Mouse (Mus musculus) midbrain, embryonic 14.5 days (tissue): Measurements from ENCODE around the gene Mtus2. TPM values are rescaled to one million over a fixed set of nuclear protein-coding genes. Genes with fewer than 3 reads are reported as not detected.

Experiments used
- ATAC-seq: fragments of 200-750 bp; cut with Nextera tagmentation; 2 replicates; pipeline ENCODE4 v1.8.0; 2017; ENCODE audit warnings: moderate number of reproducible peaks, moderate library complexity; ENCODE audit not compliant: low FRiP score, low TSS enrichment
- DNase-seq: peaks from one replicate; pipeline ENCODE4 v3.0.0-alpha.2; 2015
- H3K27ac ChIP-seq: fragments of 300-500 bp; sonication (generic); replicated peaks from 2 replicates; pipeline ENCODE4 v1.5.1; 2014; ENCODE audit warnings: mild to moderate bottlenecking, low read depth, low read length, moderate library complexity
- H3K27me3 ChIP-seq: fragments of 300-500 bp; sonication (generic); 2 replicates; pipeline ENCODE4 v1.6.1; 2014; ENCODE audit warnings: low read length, control low read depth, mixed read lengths; ENCODE audit not compliant: control insufficient read depth, insufficient read depth
- H3K36me3 ChIP-seq: fragments of 300-500 bp; sonication (generic); 2 replicates; pipeline ENCODE4 v1.6.1; 2014; ENCODE audit warnings: low read length, control low read depth; ENCODE audit not compliant: control insufficient read depth, insufficient read depth
- H3K4me1 ChIP-seq: fragments of 300-500 bp; sonication (generic); 2 replicates; pipeline ENCODE4 v1.6.1; 2014; ENCODE audit warnings: mild to moderate bottlenecking, antibody characterized with exemption, low read length, control low read depth; ENCODE audit not compliant: control insufficient read depth, insufficient read depth
- H3K4me2 ChIP-seq: fragments of 300-500 bp; sonication (generic); 2 replicates; pipeline ENCODE4 v1.6.1; 2014; ENCODE audit warnings: mild to moderate bottlenecking, low read length, moderate library complexity
- H3K4me3 ChIP-seq: fragments of 300-500 bp; sonication (generic); replicated peaks from 2 replicates; pipeline ENCODE4 v1.5.1; 2014; ENCODE audit warnings: low read depth, low read length
- H3K9ac ChIP-seq: fragments of 300-500 bp; sonication (generic); replicated peaks from 2 replicates; pipeline ENCODE4 v1.6.1; 2014; ENCODE audit warnings: mild to moderate bottlenecking, low read length, moderate library complexity
- H3K9me3 ChIP-seq: fragments of 300-500 bp; sonication (generic); 2 replicates; pipeline ENCODE4 v1.6.1; 2016; ENCODE audit warnings: low read length, control low read depth, mixed read lengths; ENCODE audit not compliant: control insufficient read depth
- WGBS: fragments of 180-500 bp; shearing (Covaris S2); extraction: QIAGEN DNeasy Blood & Tissue Kit; methylation state at CpG from one replicate; pipeline ENCODE4 v1.1.7; 2014; 5-methylcytosine and 5-hydroxymethylcytosine counted together
- polyA plus RNA-seq: library from polyadenylated mRNA; unstranded; fragments of >200 nt; fragmentation: Nextera tagmentation; extraction: Ambion mirVana; gene quantifications from 2 replicates; pipeline ENCODE4 v1.2.1, GENCODE M21; 2014

Mtus2 gene
- polyA plus RNA-seq, 1 experiment from 2014 or later, result 46.8 TPM

- Histone ChIP-seq H3K9me3 (no peaks in the 10 kb centered on the region), H3K4me2 (no peak overlapping the region), H3K9ac (no peak overlapping the region), H3K27me3 (no peaks in the 10 kb centered on the region), H3K4me1 (no peaks in the 10 kb centered on the region), H3K4me3 (no peak overlapping the region), H3K27ac (no peak overlapping the region), H3K36me3 (0 out of 2 replicates have a peak, but pooled peaks cover 2% of the 10 kb centered on the region)
- no peak for DNase-seq
- WGBS, result 87% methylated on average over 2 of the region's 2 CpGs
- no peak for ATAC-seq
Measured at GRCm38 (mm10) chr5:148283177-148283576, 326.1 kb downstream of the Mtus2 start.

GRCm38 (mm10) chr5:148283584-148283983 lies 326.5 kb downstream of the Mtus2 start:
- ATAC-seq (no peak), DNase-seq (no peak)
- WGBS, result 94% methylated on average over 3 of the region's 3 CpGs
- H3K9me3 ChIP-seq, result no peaks in the 10 kb centered on the region
- H3K27ac ChIP-seq, result no peak overlapping the region
- H3K9ac ChIP-seq, result no peak overlapping the region
- no peaks in the 10 kb centered on the region for H3K4me1 ChIP-seq
- H3K27me3 ChIP-seq, result no peaks in the 10 kb centered on the region
- H3K4me2 ChIP-seq, result no peak overlapping the region
- no peaks in the 10 kb centered on the region for H3K36me3 ChIP-seq
- no peak overlapping the region for H3K4me3 ChIP-seq

- H3K36me3 ChIP-seq, result no peaks in the 10 kb centered on the region
- no peaks in the 10 kb centered on the region for H3K9me3 ChIP-seq
- H3K4me3 ChIP-seq, result no peak overlapping the region
- H3K4me1 ChIP-seq, result no peaks in the 10 kb centered on the region
- H3K27ac ChIP-seq, result no peak overlapping the region
- ATAC-seq (no peak), DNase-seq (no peak)
- no peaks in the 10 kb centered on the region for H3K27me3 ChIP-seq
- 94% methylated on average over 5 of the region's 5 CpGs for WGBS
- no peak overlapping the region for H3K9ac ChIP-seq
- no peak overlapping the region for H3K4me2 ChIP-seq
Measured at GRCm38 (mm10) chr5:148287529-148287928, 330.4 kb downstream of the Mtus2 start.

- no peaks in the 10 kb centered on the region for H3K36me3 ChIP-seq
- DNase-seq (no peak), ATAC-seq (no peak)
- WGBS, result 84% methylated on average over 18 of the region's 18 CpGs
- H3K27me3 ChIP-seq, result no peaks in the 10 kb centered on the region
- no peak overlapping the region for H3K4me2 ChIP-seq
- no peak overlapping the region for H3K4me3 ChIP-seq
- no peak overlapping the region for H3K27ac ChIP-seq
- no peaks in the 10 kb centered on the region for H3K9me3 ChIP-seq
- no peaks in the 10 kb centered on the region for H3K4me1 ChIP-seq
- H3K9ac ChIP-seq, result no peak overlapping the region
Measured at GRCm38 (mm10) chr5:148288804-148289203, 331.7 kb downstream of the Mtus2 start.

- WGBS, result 67% methylated on average over 7 of the region's 7 CpGs
- no peaks in the 10 kb centered on the region for H3K4me1 ChIP-seq
- no peaks in the 10 kb centered on the region for H3K27me3 ChIP-seq
- H3K9me3 ChIP-seq, result no peaks in the 10 kb centered on the region
- no peaks in the 10 kb centered on the region for H3K36me3 ChIP-seq
- ATAC-seq (no peak), DNase-seq (no peak)
- H3K9ac ChIP-seq, result no peak overlapping the region
- no peak overlapping the region for H3K4me2 ChIP-seq
- no peak overlapping the region for H3K27ac ChIP-seq
- H3K4me3 ChIP-seq, result no peak overlapping the region
Measured at GRCm38 (mm10) chr5:148289951-148290350, 332.8 kb downstream of the Mtus2 start.

- H3K4me2 ChIP-seq, result no peak overlapping the region
- no peak overlapping the region for H3K4me3 ChIP-seq
- H3K9ac ChIP-seq, result no peak overlapping the region
- H3K27ac ChIP-seq, result no peak overlapping the region
- no peak for ATAC-seq
- H3K9me3 ChIP-seq, result no peaks in the 10 kb centered on the region
- no peaks in the 10 kb centered on the region for H3K4me1 ChIP-seq
- peaks cover 9% of the 10 kb centered on the region; the same call in 1 of the 2 replicates for H3K36me3 ChIP-seq
- 87% methylated on average over 7 of the region's 7 CpGs for WGBS
- H3K27me3 ChIP-seq, result no peaks in the 10 kb centered on the region
- DNase-seq, result no peak
Measured at GRCm38 (mm10) chr5:148292862-148293261, 335.7 kb downstream of the Mtus2 start.

GRCm38 (mm10) chr5:148293346-148293745 lies 336.2 kb downstream of the Mtus2 start:
- WGBS, result 87% methylated on average over 7 of the region's 7 CpGs
- no peak overlapping the region for H3K9ac ChIP-seq
- DNase-seq, result peak; percentile 26
- no peak overlapping the region for H3K27ac ChIP-seq
- no peaks in the 10 kb centered on the region for H3K9me3 ChIP-seq
- H3K4me2 ChIP-seq, result no peak overlapping the region
- H3K4me3 ChIP-seq, result no peak overlapping the region
- H3K4me1 ChIP-seq, result no peaks in the 10 kb centered on the region
- peaks cover 12% of the 10 kb centered on the region; the same call in 1 of the 2 replicates for H3K36me3 ChIP-seq
- H3K27me3 ChIP-seq, result no peaks in the 10 kb centered on the region
- ATAC-seq, result no peak

- Histone ChIP-seq H3K4me2 (no peak overlapping the region), H3K4me1 (no peaks in the 10 kb centered on the region), H3K9ac (no peak overlapping the region), H3K27me3 (no peaks in the 10 kb centered on the region), H3K36me3 (peaks cover 14% of the 10 kb centered on the region; the same call in 1 of the 2 replicates), H3K27ac (no peak overlapping the region), H3K4me3 (no peak overlapping the region), H3K9me3 (no peaks in the 10 kb centered on the region)
- DNase-seq, result no peak
- no peak for ATAC-seq
- WGBS, result 83% methylated on average over 11 of the region's 11 CpGs
Measured at GRCm38 (mm10) chr5:148302968-148303367, 345.8 kb downstream of the Mtus2 start.

- Histone ChIP-seq H3K36me3 (peaks cover 7% of the 10 kb centered on the region; the same call in 1 of the 2 replicates), H3K27ac (no peak overlapping the region), H3K27me3 (no peaks in the 10 kb centered on the region), H3K4me3 (no peak overlapping the region), H3K9me3 (no peaks in the 10 kb centered on the region), H3K4me2 (no peak overlapping the region), H3K9ac (no peak overlapping the region), H3K4me1 (no peaks in the 10 kb centered on the region)
- 88% methylated on average over 2 of the region's 2 CpGs for WGBS
- DNase-seq (no peak), ATAC-seq (no peak)
Measured at GRCm38 (mm10) chr5:148304112-148304511, 347.0 kb downstream of the Mtus2 start.
